Mouse (Mus musculus): ENCODE measurements around the gene Wdr25.
"Not testable (repeated sequence)": the region's sequence is repeated elsewhere in the genome, so short reads cannot be mapped to it uniquely, and the experiment has no call there.

Gene Wdr25

GRCm38 (mm10) chr12:108892989-108893714 is at the start of gene Wdr25:
Wdr25 (plus strand) TSS chr12:108893631.
- no peak for DNase-seq

GRCm38 (mm10) chr12:108848033-108848432 is 45.4 kb upstream of the Wdr25 start:
- DNase-seq, result not testable (repeated sequence)

GRCm38 (mm10) chr12:108849488-108850022 is 43.9 kb upstream of the Wdr25 start:
- DNase-seq, result no peak

- no peak for DNase-seq
Observed at GRCm38 (mm10) chr12:108850129-108850528, 43.3 kb upstream of the Wdr25 start.

- no peak for DNase-seq
Observed at GRCm38 (mm10) chr12:108850886-108851285, 42.5 kb upstream of the Wdr25 start.

- no peak for DNase-seq
Observed at GRCm38 (mm10) chr12:108852822-108853221, 40.6 kb upstream of the Wdr25 start.

- DNase-seq, result no peak
Observed at GRCm38 (mm10) chr12:108855081-108855480, 38.4 kb upstream of the Wdr25 start.

GRCm38 (mm10) chr12:108856186-108856585 is 37.2 kb upstream of the Wdr25 start:
- DNase-seq, result no peak

GRCm38 (mm10) chr12:108857109-108857508 is 36.3 kb upstream of the Wdr25 start:
- no peak for DNase-seq

- no peak for DNase-seq
Observed at GRCm38 (mm10) chr12:108857589-108858184, 35.7 kb upstream of the Wdr25 start.

- DNase-seq, result no peak
Observed at GRCm38 (mm10) chr12:108858486-108858885, 34.9 kb upstream of the Wdr25 start.

GRCm38 (mm10) chr12:108865007-108865494 is 28.4 kb upstream of the Wdr25 start:
- DNase-seq, result no peak

- peak; percentile 61 for DNase-seq
Observed at GRCm38 (mm10) chr12:108869575-108869974, 23.9 kb upstream of the Wdr25 start.

- no peak for DNase-seq
Observed at GRCm38 (mm10) chr12:108873122-108873521, 20.3 kb upstream of the Wdr25 start.

- DNase-seq, result no peak
Observed at GRCm38 (mm10) chr12:108879138-108879537, 14.3 kb upstream of the Wdr25 start.

GRCm38 (mm10) chr12:108880606-108881005 is 12.8 kb upstream of the Wdr25 start:
- DNase-seq, result no peak

GRCm38 (mm10) chr12:108881192-108881591 is 12.2 kb upstream of the Wdr25 start:
- no peak for DNase-seq

- DNase-seq, result no peak
Observed at GRCm38 (mm10) chr12:108882776-108883175, 10.7 kb upstream of the Wdr25 start.

- no peak for DNase-seq
Observed at GRCm38 (mm10) chr12:108885906-108886305, 7.5 kb upstream of the Wdr25 start.

- no peak for DNase-seq
Observed at GRCm38 (mm10) chr12:108887077-108887476, 6.4 kb upstream of the Wdr25 start.

- no peak for DNase-seq
Observed at GRCm38 (mm10) chr12:108888632-108889031, 4.8 kb upstream of the Wdr25 start.

GRCm38 (mm10) chr12:108893715-108894431 is 442 bp downstream of the Wdr25 start, which contains the start of gene Wars:
Wars (minus strand) TSS chr12:108894174.
- peak; percentile 90 for DNase-seq

- DNase-seq, result no peak
Observed at GRCm38 (mm10) chr12:108894432-108894816, 993 bp downstream of the Wdr25 start.
